In genomic region chr10:82849686-82850353, GRCm38 (mm10) we compare ENCODE assay signal across 16 mouse cellular contexts. TPM values are rescaled to one million over a fixed set of nuclear protein-coding genes. Genes with fewer than 3 reads are reported as not detected.
DNase-seq lines count a peak whose midpoint lies in the region; ATAC-seq and TF ChIP-seq lines count a peak whose summit lies in the region.
"Had no signal": no experiment of that assay in that cellular context is flagged by ENCODE, and none has a peak within 500 bp of the region (broad histone marks: within the 10 kb centered on the region; RNA-seq: fewer than 3 reads in every experiment).

No protein-coding gene starts in this region.

- ATAC-seq in kidney, postnatal 0 days (replicated peaks; ENCODE audit: low FRiP score, low read depth): peak; percentile 60; the same call in 1 of the 2 replicates
- no peak for ATAC-seq in embryonic facial prominence, embryonic 14.5 days (ENCODE audit: low read depth)
- ATAC-seq: forebrain, embryonic 14.5 days; liver, embryonic 12.5 days had no signal

- WGBS in kidney, postnatal 0 days: 29% methylated on average over 16 of the region's 16 CpGs
- 31% methylated on average over 16 of the region's 16 CpGs for WGBS in embryonic facial prominence, embryonic 14.5 days

- peak overlapping the region; percentile 20; the same call in 1 of the 2 replicates for H3K27ac ChIP-seq in kidney, postnatal 0 days
- H3K27ac ChIP-seq in embryonic facial prominence, embryonic 14.5 days (replicated peaks; ENCODE audit: low read depth, low read length): 0 out of 2 replicates have a peak overlapping the region, but pooled peaks have one; percentile 3
- H3K27ac ChIP-seq: heart, embryonic 10.5 days; hindbrain, embryonic 15.5 days; limb, embryonic 12.5 days; liver, embryonic 12.5 days; midbrain, embryonic 10.5 days had no signal

- H3K9me3 ChIP-seq in kidney, postnatal 0 days (replicated peaks; ENCODE audit: low read length): no peaks in the 10 kb centered on the region
- H3K9me3 ChIP-seq in embryonic facial prominence, embryonic 14.5 days (ENCODE audit: control insufficient read depth, low read length): no peaks in the 10 kb centered on the region
- H3K9me3 ChIP-seq: heart, embryonic 10.5 days; hindbrain, embryonic 15.5 days; limb, embryonic 12.5 days; liver, embryonic 12.5 days; midbrain, embryonic 10.5 days had no signal

- H3K4me1 ChIP-seq in kidney, postnatal 0 days (replicated peaks; ENCODE audit: insufficient read depth, low read length): 0 out of 2 replicates have a peak, but pooled peaks cover 3% of the 10 kb centered on the region
- H3K4me1 ChIP-seq in embryonic facial prominence, embryonic 14.5 days (ENCODE audit: control insufficient read depth, insufficient read depth, low read length): peaks cover 10% of the 10 kb centered on the region
- H3K4me1 ChIP-seq: heart, embryonic 10.5 days; hindbrain, embryonic 15.5 days; liver, embryonic 12.5 days had no signal

- peak; percentile 41 for DNase-seq in kidney, postnatal 0 days (ENCODE audit: low spot score)
- DNase-seq in kidney, adult 8-10 months: no peak
- peak; percentile 34 for DNase-seq in Muller cell, postnatal 12 days (ENCODE audit: inconsistent ontology term)
- DNase-seq in NIH3T3 (ENCODE audit: low read depth): peak; percentile 34
- DNase-seq in embryonic facial prominence, embryonic 14.5 days (ENCODE audit: low spot score): peak; percentile 47
- DNase-seq in natural killer cell, adult 2 months (ENCODE audit: low spot score in 2 of 2): no peak
- DNase-seq in layer of hippocampus, adult 11-12 months (ENCODE audit: low spot score): no peak
- DNase-seq: cerebellum, adult 11 months; cerebellum, adult 9-11 months; lung, adult 2 months had no signal

- no peak overlapping the region for H3K4me3 ChIP-seq in kidney, postnatal 0 days (replicated peaks; ENCODE audit: low read depth, low read length)
- H3K4me3 ChIP-seq in embryonic facial prominence, embryonic 14.5 days (ENCODE audit: low read depth, low read length): no peak overlapping the region
- H3K4me3 ChIP-seq: heart, embryonic 10.5 days; hindbrain, embryonic 15.5 days; limb, embryonic 12.5 days; liver, embryonic 12.5 days; midbrain, embryonic 10.5 days had no signal

- H3K36me3 ChIP-seq in kidney, postnatal 0 days (ENCODE audit: insufficient read depth, low read length): no peaks in the 10 kb centered on the region
- no peaks in the 10 kb centered on the region for H3K36me3 ChIP-seq in embryonic facial prominence, embryonic 14.5 days (ENCODE audit: control insufficient read depth, insufficient read depth, low read length)
- H3K36me3 ChIP-seq: heart, embryonic 10.5 days; hindbrain, embryonic 15.5 days; limb, embryonic 12.5 days; liver, embryonic 12.5 days; midbrain, embryonic 10.5 days had no signal

- no peak overlapping the region for H3K4me2 ChIP-seq in kidney, postnatal 0 days (ENCODE audit: low read length)
- no peak overlapping the region for H3K4me2 ChIP-seq in embryonic facial prominence, embryonic 14.5 days (ENCODE audit: low read depth, low read length)
- H3K4me2 ChIP-seq: hindbrain, embryonic 15.5 days; limb, embryonic 12.5 days; liver, embryonic 12.5 days had no signal

- no peak overlapping the region for H3K9ac ChIP-seq in kidney, postnatal 0 days (ENCODE audit: low read depth, low read length)
- no peak overlapping the region for H3K9ac ChIP-seq in embryonic facial prominence, embryonic 14.5 days (ENCODE audit: low read depth, low read length)
- H3K9ac ChIP-seq: hindbrain, embryonic 15.5 days; limb, embryonic 12.5 days; liver, embryonic 12.5 days had no signal

- H3K27me3 ChIP-seq in kidney, postnatal 0 days (ENCODE audit: insufficient read depth, low read length): no peaks in the 10 kb centered on the region
- no peaks in the 10 kb centered on the region for H3K27me3 ChIP-seq in embryonic facial prominence, embryonic 14.5 days (replicated peaks; ENCODE audit: control insufficient read depth, insufficient read depth, low read length)
- H3K27me3 ChIP-seq: hindbrain, embryonic 15.5 days; limb, embryonic 12.5 days; liver, embryonic 12.5 days had no signal

- no peak for TF ChIP-seq CTCF in kidney, postnatal 0 days (IDR thresholded peaks at IDR 0.05; ENCODE audit: low read depth)

RNA-seq across cellular contexts. Expression of gene Txnrd1, which starts 16.1 kb away (rescaled TPM):
- polyA plus RNA-seq in kidney, postnatal 0 days (2015; fragmentation: Nextera tagmentation; extraction: Ambion mirVana): 70.9 and 73.8 TPM in 2 replicates
- polyA plus RNA-seq in embryonic facial prominence, embryonic 14.5 days (2014; fragmentation: Nextera tagmentation; extraction: Ambion mirVana): 85.0 and 98.9 TPM in 2 replicates

RNA-seq across cellular contexts. Expression of gene Eid3, which starts 16.6 kb away (rescaled TPM):
- 0.14 and 0.20 TPM in 2 replicates for polyA plus RNA-seq in kidney, postnatal 0 days (2015; fragmentation: Nextera tagmentation; extraction: Ambion mirVana)
- polyA plus RNA-seq in embryonic facial prominence, embryonic 14.5 days (2014; fragmentation: Nextera tagmentation; extraction: Ambion mirVana): 0.26 and 0.81 TPM in 2 replicates

Comparison
In these comparisons a context has a peak if more than half of its experiments do, and no peak if none do; other contexts are left out.
1. DNase-seq: peak in kidney, postnatal 0 days (single experiment), Muller cell, postnatal 12 days (single experiment), NIH3T3 (single experiment) and embryonic facial prominence, embryonic 14.5 days (single experiment); none in kidney, adult 8-10 months (0 of 2), natural killer cell, adult 2 months (0 of 2) and layer of hippocampus, adult 11-12 months (single experiment).